Mouse (Mus musculus) kidney, postnatal 14 days (tissue): ENCODE measurements around the gene Slc30a9.

ENCODE experiments used
- DNase-seq: peaks from one replicate; pipeline ENCODE4 v3.0.0; 2022; ENCODE audit warnings: mixed read lengths

Slc30a9 gene

DNA sequence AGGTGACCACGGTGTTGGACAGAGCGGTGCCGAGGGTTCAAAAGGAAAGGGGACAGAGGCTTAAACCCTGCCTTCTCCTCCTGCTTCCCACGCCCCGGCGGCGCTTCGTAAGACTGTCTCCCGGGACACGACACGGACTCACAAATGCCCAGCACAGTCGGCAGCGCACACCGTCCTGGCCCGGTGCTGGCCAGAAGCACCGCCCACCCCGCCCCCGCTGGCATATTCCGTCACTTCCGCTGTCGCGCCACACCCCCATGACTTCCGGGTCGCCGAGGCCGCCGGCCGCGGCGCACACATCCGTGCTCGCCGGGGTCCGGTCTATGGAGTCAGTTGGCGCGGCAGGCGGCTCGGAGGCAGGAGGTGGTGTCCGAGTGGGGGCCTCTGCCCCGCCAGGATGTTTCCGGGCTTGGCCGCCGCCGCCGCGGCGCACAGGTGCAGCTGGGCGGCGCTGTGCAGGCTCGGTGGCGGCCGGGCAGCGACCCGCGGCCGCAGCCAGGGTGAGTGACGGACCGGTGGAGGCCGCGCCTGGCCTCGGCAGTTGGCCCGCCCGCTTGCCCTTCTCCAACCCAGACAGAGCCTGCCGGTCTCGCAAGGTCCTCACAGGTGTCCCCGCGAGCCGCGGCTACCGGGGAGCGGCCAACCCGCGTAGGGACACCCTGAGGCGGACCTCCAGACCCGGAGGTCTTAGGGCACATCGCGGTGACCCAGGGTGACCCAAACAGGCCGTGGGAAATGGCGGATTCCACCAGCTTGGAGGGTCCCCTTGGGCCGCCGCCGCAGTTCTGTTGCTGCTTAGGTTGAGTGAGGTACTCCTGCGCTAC is at the start of gene Slc30a9:
Gene Slc30a9 (plus strand): TSS at position 258 of the 824 bp plus-strand sequence.
- DNase-seq, result peak; percentile 96

DNA sequence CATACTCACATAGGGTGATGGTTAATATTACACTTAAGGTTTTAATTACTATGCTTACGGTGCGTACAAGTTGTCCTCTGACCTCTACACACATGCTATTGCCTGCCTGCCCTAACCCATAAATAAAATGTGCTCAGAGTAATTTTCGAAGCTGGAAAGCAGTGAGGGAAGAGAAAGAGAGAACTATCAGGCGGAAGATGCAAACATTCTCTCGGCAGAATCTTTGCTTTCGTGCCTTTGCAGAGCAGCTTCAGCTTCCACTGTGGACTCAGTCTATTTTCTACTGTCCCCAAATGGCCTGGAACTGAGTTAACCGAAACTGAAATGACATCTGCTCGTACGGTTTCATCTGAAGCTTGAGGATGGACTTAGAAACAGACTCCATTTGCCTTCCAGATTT is 48.3 kb upstream of the Slc30a9 start:
- DNase-seq, result no peak

DNA sequence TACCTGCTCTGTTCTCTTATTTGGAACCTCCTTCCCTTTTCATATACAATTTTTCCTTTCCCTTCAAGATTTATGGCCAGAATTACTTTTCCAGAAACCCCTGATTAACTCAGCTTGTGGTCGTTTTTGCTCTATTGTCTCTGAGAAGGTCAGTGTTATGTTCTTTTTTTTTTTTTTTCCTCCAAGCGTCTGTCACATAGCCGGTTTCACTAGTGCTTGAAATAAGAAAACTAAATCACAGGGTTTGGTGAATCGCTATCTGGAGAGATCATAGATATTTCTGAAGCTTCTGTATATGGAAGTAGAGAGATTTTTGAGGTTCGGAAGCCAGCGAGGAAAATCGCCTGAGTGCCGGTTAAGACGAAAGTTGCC is 46.6 kb upstream of the Slc30a9 start:
- no peak for DNase-seq

DNA sequence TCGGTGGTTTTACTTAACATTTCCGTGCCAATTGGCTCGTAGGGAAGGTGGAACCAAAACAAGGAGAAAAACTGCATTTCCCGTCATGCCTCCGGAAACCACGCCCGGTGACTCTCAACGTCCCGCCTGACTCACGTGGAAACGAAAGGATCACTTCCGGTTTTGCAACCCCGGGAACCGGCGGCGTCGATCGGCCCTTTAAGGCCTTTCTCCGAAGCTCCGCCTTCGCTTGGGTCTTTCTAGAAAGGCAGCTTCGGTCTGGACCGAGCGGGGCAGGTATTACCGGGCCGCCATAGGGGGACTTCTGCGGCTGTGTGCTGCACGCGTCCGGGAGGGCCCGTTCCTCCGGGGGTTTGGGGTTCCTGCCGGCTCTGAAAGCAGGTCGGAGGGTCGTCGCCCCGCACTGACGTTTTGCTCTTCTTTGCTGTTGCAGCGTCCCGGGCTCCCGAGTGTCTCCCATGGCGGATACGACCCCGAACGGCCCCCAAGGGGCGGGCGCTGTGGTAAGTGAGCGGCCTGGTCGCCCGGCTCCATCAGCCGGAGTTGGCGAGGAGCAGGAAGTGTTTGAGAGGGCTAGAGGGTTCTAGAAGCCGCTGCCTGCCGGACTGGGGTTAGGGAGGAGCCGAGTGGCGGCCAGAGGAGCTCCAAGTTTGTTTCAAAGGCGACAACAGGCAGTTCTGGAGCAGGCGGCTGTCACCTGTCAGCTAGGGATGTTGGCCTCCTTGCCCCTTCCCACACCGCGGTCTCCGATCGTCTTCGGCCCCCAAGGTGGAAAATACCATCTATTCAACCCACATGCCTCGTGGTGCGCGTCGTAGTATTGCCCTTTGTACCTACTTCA is 46.0 kb upstream of the Slc30a9 start, which contains the start of gene Tmem33:
Gene Tmem33 (plus strand): TSS at position 35 of the 841 bp plus-strand sequence.
- DNase-seq, result peak; percentile 96

DNA sequence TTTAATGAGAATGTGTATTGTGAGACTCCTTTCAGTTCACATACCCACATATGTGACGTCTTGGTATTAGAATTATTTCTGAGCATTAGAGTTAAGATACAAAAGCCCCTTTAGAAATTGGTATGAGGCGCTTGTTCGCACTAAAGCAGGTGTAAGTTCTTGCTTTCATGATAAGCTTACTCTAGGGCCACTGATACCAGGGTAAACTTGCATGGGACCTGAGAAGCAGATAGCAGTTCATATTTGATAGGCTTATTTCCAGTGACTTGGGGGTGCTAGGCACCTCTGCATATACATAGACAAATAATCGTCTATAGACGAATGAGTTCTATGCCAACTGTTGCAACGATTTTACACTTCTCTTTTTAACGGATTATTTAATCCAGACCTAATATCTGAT is 43.8 kb upstream of the Slc30a9 start:
- no peak for DNase-seq

DNA sequence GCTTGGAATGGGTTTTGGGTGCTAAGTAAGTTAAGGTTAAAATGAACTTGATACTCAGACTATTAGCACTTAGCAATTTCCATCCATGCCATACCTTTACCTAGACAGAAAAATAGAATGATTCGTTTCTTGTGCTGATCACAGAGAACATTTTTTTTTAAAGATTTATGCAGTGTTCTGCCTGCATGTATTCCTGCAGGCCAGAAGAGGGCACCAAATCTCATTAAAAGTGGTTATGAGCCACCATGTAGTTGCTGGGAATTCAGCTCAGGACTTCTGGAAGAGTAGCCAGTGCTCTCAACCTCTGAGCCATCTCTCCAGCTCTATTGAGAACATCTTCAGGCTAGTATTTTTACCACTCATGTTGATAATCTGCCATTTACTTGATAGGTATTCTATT is 40.6 kb upstream of the Slc30a9 start:
- DNase-seq, result no peak

DNA sequence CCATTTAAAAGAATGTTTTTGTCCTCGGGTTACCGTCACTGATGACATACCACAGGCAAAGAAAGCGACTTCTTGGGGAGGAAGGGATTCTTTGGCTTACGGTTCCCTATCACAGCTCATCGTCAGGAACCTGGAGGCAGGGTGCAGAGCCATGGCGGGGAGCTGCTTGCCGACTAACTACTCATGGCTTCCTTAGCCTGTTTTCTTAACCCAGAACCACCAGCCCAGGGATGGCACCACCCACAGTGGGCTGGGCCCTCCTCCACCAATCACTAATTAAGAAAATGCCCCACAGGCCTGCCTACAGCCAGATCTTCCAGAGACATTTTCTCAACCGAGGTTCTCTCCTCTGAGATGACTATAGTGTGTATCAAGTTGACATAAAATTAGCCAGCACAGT is 37.4 kb upstream of the Slc30a9 start:
- DNase-seq, result no peak

DNA sequence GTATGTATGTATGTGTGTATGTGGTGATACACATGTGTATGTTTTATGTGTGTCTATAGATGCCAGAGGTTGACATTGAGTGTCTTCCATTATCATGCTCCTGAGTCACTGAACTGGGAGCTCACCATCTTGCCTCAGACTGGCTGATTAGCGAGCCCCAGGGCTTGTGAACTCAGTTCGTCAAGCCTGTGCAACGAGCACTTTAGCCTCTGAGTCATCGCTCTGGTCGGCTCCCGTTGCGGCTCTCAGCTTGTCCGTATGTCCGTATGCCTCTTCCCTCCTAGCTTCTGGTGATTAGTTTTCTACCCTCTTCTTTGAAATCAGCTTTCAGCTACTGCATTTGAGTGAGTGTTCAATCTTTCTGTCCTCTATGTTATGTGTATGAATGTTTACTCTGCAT is 27.3 kb upstream of the Slc30a9 start:
- DNase-seq, result no peak

DNA sequence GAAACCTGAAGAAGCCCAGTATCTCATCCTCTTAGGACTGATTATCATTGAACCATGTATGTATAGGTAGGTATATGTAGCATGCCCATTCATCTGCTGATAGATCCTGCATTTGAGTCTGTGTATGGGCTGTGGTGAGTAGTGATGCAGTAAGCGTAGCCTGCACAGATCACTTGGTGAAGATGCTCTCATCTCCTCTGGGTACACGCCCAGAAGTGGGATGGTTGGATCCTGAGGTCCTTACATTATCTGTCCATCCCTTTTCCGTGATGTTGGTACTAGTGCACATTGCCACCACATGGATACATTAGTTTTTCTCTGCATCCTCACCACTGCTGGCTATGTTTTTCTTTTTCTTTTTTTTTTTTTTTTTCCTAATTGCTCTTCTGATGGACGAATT is 26.9 kb upstream of the Slc30a9 start:
- DNase-seq, result no peak

DNA sequence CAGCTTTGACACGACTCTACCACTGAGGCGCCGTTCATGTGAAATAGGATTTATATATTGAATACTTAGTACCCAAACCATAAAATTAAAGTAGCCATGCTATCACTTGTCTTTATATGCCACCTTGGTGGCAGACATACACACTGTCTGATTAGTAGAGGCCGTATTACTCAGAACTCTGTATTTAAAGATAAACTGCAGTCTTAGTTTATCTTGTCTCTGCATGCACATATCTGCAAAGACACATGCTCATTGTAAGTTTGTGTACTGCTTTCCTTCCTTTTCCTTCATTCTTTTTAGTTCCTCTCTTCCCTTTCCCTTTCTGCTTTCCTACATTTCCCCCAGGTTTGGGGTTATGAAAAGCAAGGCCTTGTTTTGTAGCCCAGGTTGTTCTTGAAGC is 26.4 kb upstream of the Slc30a9 start:
- DNase-seq, result no peak

DNA sequence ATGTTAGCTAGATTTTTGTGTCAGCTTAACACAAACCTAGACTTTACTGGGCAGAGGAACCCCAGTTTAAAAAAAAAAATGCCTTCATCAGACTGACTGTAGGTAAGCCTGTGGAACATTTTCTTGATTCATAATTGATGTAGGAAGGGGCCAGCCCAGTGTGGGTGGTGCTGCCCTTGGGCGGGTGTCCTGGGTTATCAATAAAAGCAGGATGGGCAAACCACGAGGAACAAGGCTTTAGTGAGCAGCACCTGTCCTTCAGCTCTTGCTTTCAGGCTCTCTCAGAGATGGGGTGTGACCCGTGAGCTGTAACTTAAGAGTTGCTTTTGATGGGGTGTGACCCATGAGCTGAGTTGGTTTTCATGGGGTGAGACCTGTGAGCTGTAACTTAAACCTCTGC is 11.7 kb upstream of the Slc30a9 start:
- DNase-seq, result no peak

DNA sequence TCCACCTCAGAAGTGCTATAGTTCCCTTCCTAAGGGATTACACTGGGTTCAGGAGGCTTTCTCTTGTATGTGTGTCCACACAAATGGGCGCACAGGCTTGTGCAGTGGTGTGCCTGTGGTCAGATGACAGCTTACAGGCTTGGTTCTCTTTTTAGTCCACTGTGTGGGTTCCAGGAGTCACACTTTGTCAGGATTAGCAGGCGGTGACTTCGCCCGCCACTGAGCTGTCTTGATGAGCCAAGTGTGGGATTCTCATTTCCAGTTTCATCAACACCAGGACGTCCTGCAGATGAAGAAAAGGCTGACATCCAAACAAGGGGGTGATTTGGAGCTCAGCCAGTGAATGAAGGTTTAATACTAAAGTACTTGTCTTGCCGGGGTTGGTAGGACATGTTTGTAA is 11.1 kb upstream of the Slc30a9 start:
- DNase-seq, result no peak

DNA sequence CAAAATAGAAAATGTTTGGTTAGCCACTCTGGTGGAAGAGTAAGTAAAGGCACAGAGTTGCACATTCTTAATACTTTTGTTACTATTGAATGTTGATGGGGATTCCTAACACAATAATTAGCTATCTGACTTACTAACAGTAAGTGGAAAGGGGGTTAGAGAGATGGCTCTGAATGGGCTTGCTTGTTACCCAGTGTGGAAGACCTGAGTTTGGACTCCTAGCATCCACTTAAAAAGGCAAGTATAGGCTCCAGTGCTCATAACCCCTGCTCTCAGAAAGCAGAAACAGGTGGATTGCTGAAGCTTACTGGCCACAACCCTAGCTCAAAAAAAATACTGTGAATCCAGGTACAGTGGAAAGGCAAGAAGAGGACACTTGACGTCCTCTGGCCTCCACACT is 10.6 kb upstream of the Slc30a9 start:
- no peak for DNase-seq

DNA sequence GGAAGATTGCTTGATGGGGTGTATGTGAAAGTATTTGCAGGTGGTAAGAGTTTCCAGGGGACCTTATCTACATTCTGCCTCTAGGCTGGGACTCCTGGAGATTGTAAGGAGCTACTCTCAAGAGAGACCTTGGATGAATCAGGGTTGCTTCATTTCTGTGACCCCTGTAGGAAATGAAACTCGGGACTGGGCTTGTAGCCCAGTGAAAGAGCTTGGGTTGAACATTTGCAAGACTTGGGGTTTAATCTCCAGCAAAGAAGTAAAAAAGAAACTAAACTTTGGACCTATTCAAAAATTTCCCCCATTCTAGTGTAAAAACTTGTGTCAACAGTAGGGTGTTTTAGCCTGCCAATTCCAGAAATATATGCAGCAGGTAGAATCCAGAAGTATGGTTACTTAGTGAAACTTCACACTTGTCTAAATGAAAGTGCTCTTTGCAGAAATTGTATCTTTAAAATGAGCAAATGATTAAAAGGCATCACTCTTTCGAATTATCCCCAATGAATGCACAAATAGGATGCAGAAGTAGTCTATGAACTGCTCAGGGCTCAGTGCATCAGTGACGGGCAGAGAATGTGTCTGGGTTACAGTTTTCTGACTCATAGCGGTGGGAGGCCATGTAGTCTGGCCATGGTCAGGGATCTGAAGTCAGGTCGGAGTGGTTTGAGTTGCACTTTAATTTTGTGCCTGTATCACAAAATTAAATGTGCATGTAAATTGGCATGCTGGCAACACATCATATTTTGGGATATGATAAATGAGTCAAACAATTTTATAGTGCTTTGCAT is 9.5 kb upstream of the Slc30a9 start:
- peak; percentile 72 for DNase-seq

DNA sequence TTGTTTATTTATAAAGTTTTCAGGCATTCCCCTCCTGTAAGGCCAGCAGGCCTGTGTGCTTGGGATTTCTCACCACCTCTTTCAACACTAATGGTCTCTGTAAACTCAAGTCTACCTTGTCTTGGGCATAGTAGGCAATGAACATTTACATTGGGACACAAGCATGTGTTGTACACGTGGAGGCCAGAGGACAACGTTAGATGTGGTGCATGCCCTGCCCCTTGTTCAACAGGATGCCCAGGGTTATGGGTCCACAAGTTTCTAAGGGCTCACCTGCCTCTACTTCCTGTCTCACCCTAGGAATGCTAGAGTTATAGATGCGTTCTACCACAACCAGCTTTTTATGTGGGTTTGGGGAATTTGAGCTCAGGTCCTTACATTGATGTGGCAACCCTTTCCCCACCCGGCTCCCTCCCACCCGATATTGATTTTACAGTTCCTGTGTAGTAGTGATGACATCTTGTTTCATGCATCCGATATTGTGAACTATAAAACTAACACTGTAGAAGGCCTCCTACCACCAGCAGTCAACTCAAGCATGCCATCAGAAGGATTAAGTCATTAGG is 6.8 kb upstream of the Slc30a9 start:
- DNase-seq, result no peak

DNA sequence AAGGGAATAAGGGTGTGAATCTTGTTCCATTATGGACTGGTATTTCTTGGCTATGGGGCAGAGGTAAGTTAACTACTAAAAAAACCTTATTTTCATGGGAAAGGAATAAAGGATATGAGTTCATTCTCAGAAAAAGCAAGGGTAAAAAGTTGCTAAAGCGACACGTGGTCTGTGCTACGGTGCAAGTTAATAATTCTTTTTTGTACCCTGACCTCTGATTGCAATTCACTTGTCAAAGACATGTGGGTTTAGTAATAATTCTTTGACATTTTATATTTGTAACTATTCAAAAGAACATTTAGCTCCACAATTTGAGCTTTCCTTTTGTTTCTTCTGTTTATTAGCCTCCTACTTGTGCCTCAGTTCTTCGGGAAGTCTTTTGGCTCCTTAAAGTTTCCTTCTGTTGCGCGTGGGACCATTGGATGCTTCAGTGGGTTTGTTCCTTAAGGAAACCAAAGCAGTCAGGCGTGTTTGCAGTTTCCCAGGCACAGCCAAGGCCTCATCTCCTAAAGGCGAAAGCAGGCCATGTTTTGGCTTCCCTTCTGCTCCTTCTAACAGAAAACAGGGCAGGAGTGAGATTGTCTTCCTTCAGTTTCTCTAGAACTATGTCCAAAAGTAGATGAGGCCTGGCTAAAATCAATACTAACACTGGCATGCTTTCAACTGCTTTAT is 5.7 kb upstream of the Slc30a9 start:
- peak; percentile 57 for DNase-seq

DNA sequence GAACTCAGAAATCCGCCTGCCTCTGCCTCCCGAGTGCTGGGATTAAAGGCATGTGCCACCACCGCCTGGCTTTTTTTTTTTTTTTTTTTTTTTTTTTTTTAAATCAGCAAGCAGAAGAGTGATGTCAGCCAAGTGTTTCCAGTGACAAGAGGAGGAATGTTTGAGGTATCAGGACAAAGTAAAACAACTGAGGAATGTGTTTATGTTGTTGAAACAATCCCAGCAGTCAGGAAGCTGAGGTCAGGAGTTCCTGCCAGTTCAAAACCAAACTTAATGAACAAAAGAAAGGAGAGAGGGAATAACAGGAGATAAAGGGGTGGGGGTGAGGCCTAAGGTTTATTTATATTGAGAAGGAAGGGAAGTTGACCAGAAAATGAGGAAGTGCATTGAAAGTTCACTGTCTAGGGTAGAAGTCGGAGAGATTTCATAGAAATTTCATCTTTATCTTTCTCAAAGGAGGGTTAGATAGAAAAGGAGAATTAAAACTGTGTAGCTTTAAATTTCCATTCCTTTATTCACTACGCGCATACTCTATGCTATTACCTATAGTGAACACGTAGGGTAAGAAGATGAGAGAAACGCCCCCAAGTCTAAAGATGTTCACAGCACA is 4.9 kb upstream of the Slc30a9 start:
- no peak for DNase-seq

DNA sequence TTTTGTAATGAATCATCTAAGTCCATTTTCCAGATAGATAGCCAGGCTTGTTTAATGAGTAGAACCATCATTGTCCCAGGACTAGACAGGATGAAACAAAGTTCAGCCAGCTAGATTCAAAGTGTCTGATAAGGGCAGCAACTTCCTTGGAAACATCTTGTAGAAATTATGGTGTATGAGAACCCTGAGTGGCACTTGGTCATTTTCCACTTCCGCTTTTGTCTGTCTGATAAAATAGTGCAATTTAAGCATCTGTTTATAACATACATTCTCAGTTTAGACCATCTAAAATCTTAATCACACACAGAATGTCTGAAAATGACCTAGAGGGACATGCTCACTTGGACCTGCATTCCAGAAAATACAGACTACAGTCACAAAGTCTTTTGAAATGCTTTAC is 2.9 kb upstream of the Slc30a9 start:
- DNase-seq, result no peak

DNA sequence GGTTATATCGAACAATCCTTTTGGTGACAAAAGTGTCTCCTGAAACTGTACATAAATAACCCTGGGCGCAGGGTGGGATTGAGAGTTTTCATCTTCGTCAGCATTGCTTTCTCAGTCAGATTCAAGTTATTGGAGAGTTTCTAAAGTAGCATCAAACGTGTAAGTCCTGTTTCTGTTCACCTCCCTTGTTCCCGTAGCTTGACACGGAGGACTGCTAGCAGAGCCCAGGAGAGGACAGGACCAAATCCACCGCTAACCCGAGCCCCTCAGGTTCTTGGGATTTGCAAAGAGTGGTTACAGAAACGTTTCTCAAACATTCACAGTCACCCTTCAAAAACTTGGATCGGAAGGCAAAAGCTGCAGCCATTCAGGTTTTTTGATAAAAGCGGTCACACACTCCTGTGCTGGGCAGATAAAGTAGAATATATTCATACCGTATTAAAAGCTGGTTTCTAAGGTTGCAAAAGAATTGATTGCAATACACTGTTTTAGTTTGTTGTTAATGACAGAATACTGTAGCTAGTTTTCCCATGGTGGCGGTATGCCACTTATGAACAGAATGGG is 986 bp downstream of the Slc30a9 start:
- no peak for DNase-seq

DNA sequence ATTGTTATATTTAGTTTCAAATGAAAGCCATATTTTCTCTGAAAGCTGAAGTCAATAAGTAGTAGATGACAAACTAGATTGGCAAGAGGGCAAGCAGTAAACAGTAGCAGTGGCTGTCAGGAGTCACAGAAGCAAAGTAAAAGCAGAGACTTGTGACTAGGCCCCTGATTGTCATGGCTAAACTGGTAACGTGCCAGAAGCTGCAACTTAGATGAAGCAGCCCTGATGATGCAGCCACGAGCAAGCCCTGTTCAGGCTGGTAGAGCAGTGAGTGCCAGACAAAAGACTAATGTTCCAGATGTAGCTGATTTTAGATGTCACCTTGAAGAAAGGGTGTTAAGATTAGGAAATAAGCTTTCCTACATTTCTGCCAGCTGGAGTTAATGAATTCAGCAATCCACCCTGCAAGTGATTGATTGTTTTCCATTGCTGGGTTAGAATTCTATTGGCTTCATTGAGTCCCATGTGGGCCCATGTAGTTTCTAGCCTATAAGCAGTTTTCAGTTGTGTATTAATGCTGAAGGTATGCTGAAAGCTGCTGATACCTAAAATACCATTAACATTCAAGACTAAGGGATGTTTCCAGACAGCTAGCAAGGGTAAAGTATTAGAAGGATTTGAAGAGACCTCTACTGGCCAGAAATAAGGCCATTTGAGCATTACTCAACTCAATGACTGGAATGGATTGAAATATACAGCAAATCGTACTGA is 5.2 kb downstream of the Slc30a9 start:
- DNase-seq, result no peak

DNA sequence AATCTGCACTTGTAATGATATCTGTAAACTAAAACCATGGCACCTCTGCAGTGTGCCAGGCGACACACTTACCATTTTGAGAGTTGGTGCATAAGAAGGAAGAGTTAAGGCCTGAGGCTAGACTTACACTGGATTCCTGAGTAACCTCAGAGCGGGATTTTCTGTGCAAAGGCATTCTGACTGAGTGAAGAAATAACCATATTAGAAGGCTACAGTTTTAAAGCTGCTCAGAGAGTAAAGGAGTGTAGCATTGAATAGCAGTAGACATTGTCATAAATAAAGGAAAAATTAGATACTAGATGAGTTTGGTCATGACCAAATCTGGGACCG is 5.7 kb downstream of the Slc30a9 start:
- DNase-seq, result no peak
